Mouse (Mus musculus): Measurements from ENCODE around the gene Ddah1. TPM values are rescaled to one million over a fixed set of nuclear protein-coding genes. Genes with fewer than 3 reads are reported as not detected.
A peak's percentile ranks its signal among the peaks of the same experiment; 100 is the strongest.
"Not testable (repeated sequence)": the region's sequence is repeated elsewhere in the genome, so short reads cannot be mapped to it uniquely, and the experiment has no call there.

Gene Ddah1
- polyA plus RNA-seq, 1 experiment from 2014 or later = 40.5 TPM

DNA sequence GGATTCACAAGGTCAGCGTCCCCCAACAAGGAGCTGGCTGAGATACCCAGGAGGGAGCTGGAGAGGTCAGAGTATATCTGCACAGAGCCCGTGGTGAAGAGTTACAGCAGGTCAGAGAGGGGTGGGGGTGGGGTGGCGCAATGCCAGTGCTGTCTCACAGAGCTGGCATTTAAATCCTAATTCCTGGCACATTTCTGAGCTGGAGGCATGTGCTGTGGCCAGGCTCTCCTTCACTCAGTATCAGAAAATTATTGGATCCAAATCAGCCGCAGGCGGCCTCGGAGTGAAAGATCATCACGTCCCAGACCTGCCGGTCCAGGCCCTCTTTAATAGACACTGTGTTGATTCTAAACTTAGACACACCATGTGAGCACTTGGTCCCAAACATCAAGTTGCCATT, 141.4 kb downstream of the Ddah1 start:
- no peaks in the 10 kb centered on the region for H3K27me3 ChIP-seq (replicated peaks; ENCODE audit: control insufficient read depth, insufficient read depth, low read length)
- H3K4me2 ChIP-seq (ENCODE audit: low read depth, low read length) = no peak overlapping the region
- no peak overlapping the region for H3K27ac ChIP-seq (ENCODE audit: low read length)
- no peaks in the 10 kb centered on the region for H3K9me3 ChIP-seq (ENCODE audit: control insufficient read depth, low read length)
- no peak for ATAC-seq
- 63% methylated on average over 8 of the region's 8 CpGs for WGBS
- no peak overlapping the region for H3K4me3 ChIP-seq (ENCODE audit: low read length)
- no peak overlapping the region for H3K9ac ChIP-seq (ENCODE audit: low read depth, low read length)
- H3K4me1 ChIP-seq (ENCODE audit: control insufficient read depth, insufficient read depth, low read length) = no peaks in the 10 kb centered on the region
- no peaks in the 10 kb centered on the region for H3K36me3 ChIP-seq (ENCODE audit: control insufficient read depth, insufficient read depth, low read length)

DNA sequence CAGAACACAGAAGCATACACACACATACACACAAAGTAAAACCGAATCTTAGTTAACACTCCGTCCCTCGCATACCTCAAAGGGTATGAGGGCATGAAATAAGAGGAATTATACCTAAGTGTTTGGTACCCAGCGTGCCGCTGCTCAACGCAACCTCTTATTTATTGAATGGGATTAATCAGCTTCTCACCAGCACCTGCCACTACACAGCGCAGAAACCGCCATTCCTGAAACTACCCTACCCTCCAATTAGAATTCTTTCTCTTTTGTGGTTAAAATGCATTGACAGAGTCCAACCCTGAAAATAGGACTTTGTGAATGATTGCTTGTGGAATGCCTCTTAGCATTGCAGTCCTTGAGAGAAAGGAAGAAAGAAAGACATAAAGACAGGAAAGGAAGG, 145.1 kb downstream of the Ddah1 start:
- Histone ChIP-seq H3K9me3 (ENCODE audit: control insufficient read depth, low read length) (no peaks in the 10 kb centered on the region), H3K9ac (ENCODE audit: low read depth, low read length) (no peak overlapping the region), H3K4me1 (ENCODE audit: control insufficient read depth, insufficient read depth, low read length) (no peaks in the 10 kb centered on the region), H3K36me3 (ENCODE audit: control insufficient read depth, insufficient read depth, low read length) (no peaks in the 10 kb centered on the region), H3K27ac (ENCODE audit: low read length) (no peak overlapping the region), H3K4me2 (ENCODE audit: low read depth, low read length) (no peak overlapping the region), H3K4me3 (ENCODE audit: low read length) (no peak overlapping the region), H3K27me3 (replicated peaks; ENCODE audit: control insufficient read depth, insufficient read depth, low read length) (no peaks in the 10 kb centered on the region)
- ATAC-seq = no peak
- 94% methylated on average over 8 of the region's 8 CpGs for WGBS

DNA sequence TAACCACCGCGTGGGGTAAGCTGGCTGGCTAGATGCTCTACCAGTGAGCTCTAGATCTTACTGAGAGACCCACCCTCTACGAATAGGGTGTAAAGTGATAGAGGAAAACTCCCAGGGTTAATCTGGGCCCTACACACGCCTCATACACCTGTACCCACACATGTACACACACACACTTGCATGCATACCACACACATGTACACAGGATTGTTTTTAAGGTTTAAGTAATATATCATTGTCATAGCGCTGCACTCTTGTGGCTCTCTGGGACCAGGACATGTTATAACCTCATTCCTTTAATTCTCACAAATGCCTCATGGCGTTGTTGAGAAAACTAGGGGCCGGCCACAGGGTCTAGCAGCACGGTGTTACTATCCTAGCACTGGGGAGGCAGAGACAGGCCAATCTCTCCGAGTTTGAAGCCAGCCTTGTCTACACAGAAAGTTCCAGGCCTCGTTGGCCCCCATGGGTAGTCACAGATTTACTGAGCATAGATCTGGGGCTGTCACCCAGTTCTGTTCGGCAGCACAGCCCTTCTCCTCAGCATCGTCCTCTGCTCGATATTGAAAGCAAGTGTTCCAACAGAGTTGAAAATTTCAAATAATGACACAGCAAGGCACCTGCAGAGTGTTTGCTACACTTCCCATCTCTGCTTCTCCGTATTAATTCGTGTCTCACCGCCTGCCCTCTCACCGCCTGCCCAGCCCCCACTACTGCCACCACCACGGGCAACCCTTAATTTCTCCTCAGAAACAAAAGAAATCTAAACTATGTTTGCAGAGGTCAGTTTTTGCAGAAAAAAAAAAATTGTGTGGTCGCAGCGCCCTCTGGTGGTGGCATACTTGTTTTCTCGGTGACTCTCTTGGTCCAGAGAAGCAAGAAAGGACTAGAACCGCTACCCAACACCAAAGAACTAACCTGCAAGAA, 146.6 kb downstream of the Ddah1 start:
- 52% methylated on average over 22 of the region's 22 CpGs for WGBS
- Histone ChIP-seq H3K4me2 (ENCODE audit: low read depth, low read length) (peak overlapping the region; percentile 30; the same call in 1 of the 2 replicates), H3K36me3 (ENCODE audit: control insufficient read depth, insufficient read depth, low read length) (no peaks in the 10 kb centered on the region), H3K4me1 (ENCODE audit: control insufficient read depth, insufficient read depth, low read length) (no peaks in the 10 kb centered on the region), H3K9me3 (ENCODE audit: control insufficient read depth, low read length) (no peaks in the 10 kb centered on the region), H3K4me3 (ENCODE audit: low read length) (no peak overlapping the region), H3K27ac (ENCODE audit: low read length) (no peak overlapping the region), H3K27me3 (replicated peaks; ENCODE audit: control insufficient read depth, insufficient read depth, low read length) (no peaks in the 10 kb centered on the region), H3K9ac (ENCODE audit: low read depth, low read length) (no peak overlapping the region)
- peak; percentile 40 for ATAC-seq

DNA sequence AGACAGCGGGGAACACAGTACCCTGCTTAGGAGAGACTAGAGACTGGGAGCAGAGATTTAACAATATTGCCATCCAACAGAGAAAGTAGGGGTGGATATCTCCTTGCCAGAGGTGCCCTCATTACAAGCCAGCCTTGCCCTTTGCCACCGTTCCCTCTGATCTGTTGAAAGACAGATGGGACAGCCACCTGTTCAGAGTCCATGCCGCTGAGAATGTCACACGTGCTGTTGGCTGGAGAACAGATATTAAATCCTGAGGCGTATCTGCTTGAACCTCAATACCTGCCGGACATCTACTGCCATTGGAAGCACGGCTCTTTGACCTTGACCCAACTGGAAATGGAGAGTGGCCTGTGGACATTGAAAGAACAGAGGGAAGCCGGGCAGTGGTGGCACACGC, 148.1 kb downstream of the Ddah1 start:
- no peak for ATAC-seq

DNA sequence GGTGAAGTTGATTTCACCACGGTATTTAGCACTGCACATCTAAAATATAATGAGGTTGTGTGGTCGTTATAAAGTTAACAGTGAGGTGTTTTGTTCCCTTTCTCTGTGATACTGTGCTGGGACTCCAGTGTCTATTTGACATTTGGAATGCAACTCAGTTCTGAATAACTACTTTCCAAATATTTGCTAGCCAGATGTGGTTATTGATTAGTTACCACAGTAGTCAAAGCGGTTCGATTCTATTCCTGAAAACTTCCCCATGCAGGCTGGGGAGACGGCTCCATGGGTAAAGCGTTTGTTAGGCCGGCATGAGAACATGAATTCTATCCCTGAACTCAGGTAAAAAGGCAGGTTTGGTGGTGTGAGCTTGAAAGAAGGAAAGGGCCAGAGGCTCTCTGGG, 154.0 kb downstream of the Ddah1 start:
- H3K27me3 ChIP-seq (replicated peaks; ENCODE audit: control insufficient read depth, insufficient read depth, low read length) = no peaks in the 10 kb centered on the region
- WGBS = 82% methylated on average over 7 of the region's 7 CpGs

More for the DNA sequence above, 148.1 kb downstream of the Ddah1 start:
- H3K9me3 ChIP-seq (ENCODE audit: control insufficient read depth, low read length) = no peaks in the 10 kb centered on the region
- H3K36me3 ChIP-seq (ENCODE audit: control insufficient read depth, insufficient read depth, low read length) = no peaks in the 10 kb centered on the region
- H3K27ac ChIP-seq (ENCODE audit: low read length) = no peak overlapping the region
- no peak overlapping the region for H3K9ac ChIP-seq (ENCODE audit: low read depth, low read length)
- H3K4me2 ChIP-seq (ENCODE audit: low read depth, low read length) = no peak overlapping the region
- H3K4me1 ChIP-seq (ENCODE audit: control insufficient read depth, insufficient read depth, low read length) = no peaks in the 10 kb centered on the region
- H3K4me3 ChIP-seq (ENCODE audit: low read length) = no peak overlapping the region
- H3K27me3 ChIP-seq (replicated peaks; ENCODE audit: control insufficient read depth, insufficient read depth, low read length) = no peaks in the 10 kb centered on the region
- WGBS = 85% methylated on average over 9 of the region's 9 CpGs

DNA sequence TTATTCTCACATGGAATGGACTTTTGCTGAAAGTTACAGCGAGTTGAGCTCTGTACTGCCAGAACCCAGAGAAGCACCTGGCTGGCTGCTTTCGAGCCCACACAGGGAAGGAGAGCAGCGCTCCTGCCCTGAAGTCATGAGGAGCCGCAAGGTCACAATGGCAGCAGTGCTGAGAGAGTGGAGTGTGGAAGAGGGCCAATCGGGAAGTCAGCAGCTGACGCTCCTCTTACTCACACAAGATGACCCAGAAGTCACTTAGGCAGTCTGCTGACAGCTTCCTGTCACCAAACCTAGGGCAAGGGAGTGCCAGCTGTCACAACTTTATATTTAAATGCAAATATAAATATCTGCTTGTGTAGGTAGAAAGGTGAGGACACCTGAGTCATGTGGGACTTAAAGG, 154.8 kb downstream of the Ddah1 start:
- no peaks in the 10 kb centered on the region for H3K36me3 ChIP-seq (ENCODE audit: control insufficient read depth, insufficient read depth, low read length)
- no peak overlapping the region for H3K4me3 ChIP-seq (ENCODE audit: low read length)
- H3K27me3 ChIP-seq (replicated peaks; ENCODE audit: control insufficient read depth, insufficient read depth, low read length) = no peaks in the 10 kb centered on the region
- ATAC-seq = no peak
- no peak overlapping the region for H3K4me2 ChIP-seq (ENCODE audit: low read depth, low read length)
- WGBS = 75% methylated on average over 6 of the region's 6 CpGs
- no peaks in the 10 kb centered on the region for H3K9me3 ChIP-seq (ENCODE audit: control insufficient read depth, low read length)
- no peaks in the 10 kb centered on the region for H3K4me1 ChIP-seq (ENCODE audit: control insufficient read depth, insufficient read depth, low read length)
- no peak overlapping the region for H3K27ac ChIP-seq (ENCODE audit: low read length)
- no peak overlapping the region for H3K9ac ChIP-seq (ENCODE audit: low read depth, low read length)

More for the DNA sequence above, 154.0 kb downstream of the Ddah1 start:
- Histone ChIP-seq H3K27ac (ENCODE audit: low read length) (no peak overlapping the region), H3K4me2 (ENCODE audit: low read depth, low read length) (no peak overlapping the region), H3K36me3 (ENCODE audit: control insufficient read depth, insufficient read depth, low read length) (no peaks in the 10 kb centered on the region), H3K9ac (ENCODE audit: low read depth, low read length) (no peak overlapping the region), H3K4me3 (ENCODE audit: low read length) (no peak overlapping the region), H3K4me1 (ENCODE audit: control insufficient read depth, insufficient read depth, low read length) (no peaks in the 10 kb centered on the region), H3K9me3 (ENCODE audit: control insufficient read depth, low read length) (no peaks in the 10 kb centered on the region)
- ATAC-seq = no peak

DNA sequence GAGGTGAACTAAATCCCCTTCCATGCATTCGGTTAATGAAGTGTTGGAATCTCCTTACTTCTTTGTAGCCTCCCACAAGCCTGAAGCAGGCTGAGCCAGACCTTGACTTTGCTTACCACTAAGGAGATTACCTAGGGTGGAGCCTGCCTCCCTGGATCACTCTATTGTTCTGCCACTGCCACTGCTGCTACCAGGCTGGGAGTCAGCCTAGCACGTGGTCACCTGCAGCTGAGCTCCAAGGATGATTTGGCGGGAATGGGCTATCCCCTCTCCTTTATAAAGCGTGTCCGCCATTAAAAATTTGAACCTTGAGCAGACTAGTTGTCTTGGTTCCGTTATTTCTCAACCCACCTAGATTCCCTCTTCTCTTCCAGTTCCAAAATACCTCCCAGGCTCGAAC, 155.5 kb downstream of the Ddah1 start:
- WGBS = 78% methylated on average over 7 of the region's 7 CpGs
- not testable (repeated sequence) for H3K4me3 ChIP-seq (ENCODE audit: low read length); H3K4me2 ChIP-seq (ENCODE audit: low read depth, low read length); H3K9ac ChIP-seq (ENCODE audit: low read depth, low read length); H3K9me3 ChIP-seq (ENCODE audit: control insufficient read depth, low read length); ATAC-seq; H3K4me1 ChIP-seq (ENCODE audit: control insufficient read depth, insufficient read depth, low read length); H3K27ac ChIP-seq (ENCODE audit: low read length); H3K36me3 ChIP-seq (ENCODE audit: control insufficient read depth, insufficient read depth, low read length); H3K27me3 ChIP-seq (replicated peaks; ENCODE audit: control insufficient read depth, insufficient read depth, low read length)

DNA sequence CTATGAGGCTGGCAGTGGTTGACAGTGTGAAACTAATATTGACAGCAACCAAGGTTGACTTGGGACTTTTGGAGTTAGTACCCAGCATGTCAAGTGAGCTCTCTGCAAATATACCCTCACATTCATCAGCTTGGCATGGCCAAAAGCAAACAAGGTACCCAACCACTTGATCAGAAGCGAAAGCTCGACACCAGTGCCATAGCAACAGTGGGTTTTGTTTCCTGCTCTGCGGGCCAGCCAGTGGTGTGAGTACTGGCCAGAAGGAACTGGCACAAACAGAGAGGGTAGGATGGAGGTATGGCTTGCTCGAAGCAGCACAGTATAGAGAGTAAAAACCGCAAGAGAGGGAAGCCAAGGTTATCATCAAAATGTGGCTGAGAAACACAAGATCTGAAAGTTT, 157.9 kb downstream of the Ddah1 start:
- H3K36me3 ChIP-seq (ENCODE audit: control insufficient read depth, insufficient read depth, low read length) = no peaks in the 10 kb centered on the region
- no peaks in the 10 kb centered on the region; the same call in 1 of the 2 replicates for H3K9me3 ChIP-seq (ENCODE audit: control insufficient read depth, low read length)
- no peaks in the 10 kb centered on the region for H3K4me1 ChIP-seq (ENCODE audit: control insufficient read depth, insufficient read depth, low read length)
- WGBS = 85% methylated on average over 5 of the region's 5 CpGs
- H3K4me3 ChIP-seq (ENCODE audit: low read length) = no peak overlapping the region
- H3K4me2 ChIP-seq (ENCODE audit: low read depth, low read length) = no peak overlapping the region
- no peaks in the 10 kb centered on the region for H3K27me3 ChIP-seq (replicated peaks; ENCODE audit: control insufficient read depth, insufficient read depth, low read length)
- H3K9ac ChIP-seq (ENCODE audit: low read depth, low read length) = no peak overlapping the region
- no peak overlapping the region for H3K27ac ChIP-seq (ENCODE audit: low read length)
- no peak for ATAC-seq

DNA sequence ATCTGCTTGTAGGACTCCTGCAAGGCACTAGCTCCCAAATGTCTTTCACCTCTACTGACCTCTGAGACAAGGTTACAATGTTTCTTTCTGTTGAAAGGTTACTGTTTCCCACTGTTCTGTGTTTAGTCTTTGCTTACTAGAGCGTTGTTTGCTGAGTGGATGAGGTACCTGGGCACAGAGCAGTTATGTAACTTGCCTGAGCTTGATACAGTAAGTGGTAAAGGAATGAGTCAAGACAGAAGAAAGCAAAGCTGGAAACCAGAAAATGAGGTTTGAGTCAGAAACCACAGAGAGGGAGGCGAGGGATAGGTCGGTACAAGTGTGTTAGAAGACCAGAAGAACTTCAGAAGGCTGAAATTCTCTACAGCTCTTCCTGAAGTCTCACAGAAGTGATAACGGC, 158.4 kb downstream of the Ddah1 start:
- Histone ChIP-seq H3K4me3 (ENCODE audit: low read length) (no peak overlapping the region), H3K9me3 (ENCODE audit: control insufficient read depth, low read length) (no peaks in the 10 kb centered on the region; the same call in 1 of the 2 replicates), H3K4me2 (ENCODE audit: low read depth, low read length) (no peak overlapping the region), H3K9ac (ENCODE audit: low read depth, low read length) (no peak overlapping the region), H3K4me1 (ENCODE audit: control insufficient read depth, insufficient read depth, low read length) (no peaks in the 10 kb centered on the region), H3K27me3 (replicated peaks; ENCODE audit: control insufficient read depth, insufficient read depth, low read length) (no peaks in the 10 kb centered on the region), H3K36me3 (ENCODE audit: control insufficient read depth, insufficient read depth, low read length) (no peaks in the 10 kb centered on the region), H3K27ac (ENCODE audit: low read length) (no peak overlapping the region)
- WGBS = 87% methylated on average over 4 of the region's 4 CpGs
- ATAC-seq = no peak

Measured in intestine, embryonic 16.5 days (tissue).